Mouse (Mus musculus) forelimb bud, embryonic 11.5 days (tissue): ENCODE measurements around the gene Ctnnbl1.

Experiments used
- DNase-seq: peaks from one replicate; pipeline ENCODE4 v3.0.0-alpha.2; 2012; ENCODE audit warnings: low read depth, low spot score

Gene Ctnnbl1

GRCm38 (mm10) chr2:157940586-157941185, 203.5 kb downstream of the Ctnnbl1 start:
- DNase-seq, result no peak
